Mouse (Mus musculus) liver, embryonic 14.5 days (tissue): ENCODE measurements at regions not wholly inside any gene's neighbourhood (a gene's known extent, or its start where the extent isn't known, plus 50 kb on each side); places are given as distances from the start of the nearest gene placed in this dataset.

ENCODE experiments used
- CTCF ChIP-seq: IDR thresholded peaks from 2 replicates; pipeline ENCODE4 v1.5.1; 2016; ENCODE audit warnings: antibody characterized with exemption, low read depth, control low read depth
- EP300 ChIP-seq: IDR thresholded peaks from 2 replicates; pipeline ENCODE4 v1.6.1; 2016; ENCODE audit warnings: antibody characterized with exemption, low read depth

DNA sequence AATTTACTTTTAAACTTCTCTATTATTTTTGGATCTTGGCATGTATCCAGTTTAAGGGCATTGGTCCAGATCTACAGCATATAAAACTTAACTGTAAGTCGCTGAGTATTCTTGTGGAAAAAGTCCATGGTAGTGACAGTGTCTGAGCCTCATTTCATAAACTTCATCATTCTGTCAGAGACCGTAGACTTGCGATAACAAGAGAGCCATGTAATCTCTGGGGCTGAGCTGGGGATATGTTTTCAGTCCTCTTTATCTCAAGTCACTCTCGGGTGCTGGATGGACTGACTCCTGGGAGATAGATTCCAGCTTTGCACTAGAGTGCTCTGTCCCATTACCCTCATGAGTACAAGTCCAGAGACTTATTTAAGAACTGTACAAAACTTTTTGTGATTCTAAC lies 362.0 kb downstream of the Fat4 start:
- TF ChIP-seq CTCF (no peak), EP300 (no peak)
